Mouse (Mus musculus) liver, embryonic 14.5 days (tissue): ENCODE measurements around the gene Klhl33. TPM values are rescaled to one million over a fixed set of nuclear protein-coding genes. Genes with fewer than 3 reads are reported as not detected.
A peak's percentile ranks its signal among the peaks of the same experiment; 100 is the strongest.

ENCODE experiments used
- ATAC-seq: fragments of 200-750 bp; cut with Nextera tagmentation; 2 replicates; pipeline ENCODE4 v1.8.0; 2017; ENCODE audit warnings: moderate number of reproducible peaks, mild to moderate bottlenecking, moderate library complexity; ENCODE audit not compliant: insufficient read depth
- DNase-seq, 3 experiments: peaks; one replicate each; pipeline ENCODE4 v3.0.0-alpha.2; 2012 to 2013; ENCODE audit warnings: low read depth in 3 of 3, low spot score in 3 of 3
- H3K27ac ChIP-seq: fragments of 300-500 bp; sonication (generic); 2 replicates; pipeline ENCODE4 v1.5.1; 2014; ENCODE audit warnings: moderate library complexity, mild to moderate bottlenecking, control low read depth, inconsistent platforms
- H3K27me3 ChIP-seq: fragments of 300-500 bp; sonication (generic); 2 replicates; pipeline ENCODE4 v1.6.1; 2014; ENCODE audit warnings: mild to moderate bottlenecking, low read length, moderate library complexity; ENCODE audit not compliant: control insufficient read depth, insufficient read depth
- H3K36me3 ChIP-seq: fragments of 300-500 bp; sonication (generic); replicated peaks from 2 replicates; pipeline ENCODE4 v1.6.1; 2014; ENCODE audit warnings: low read depth; ENCODE audit not compliant: control insufficient read depth, insufficient read depth
- H3K4me1 ChIP-seq, 2 experiments: fragments of 200-500 bp in 1 of 2; fragments of 300-500 bp in 1 of 2; sonication (generic) in 1 of 2; replicated peaks; 2 replicates each; pipeline ENCODE4 v1.6.1; 2012 to 2014; ENCODE audit warnings: antibody characterized with exemption in 1 of 2, inconsistent platforms in 1 of 2, low read length in 1 of 2; ENCODE audit not compliant: control insufficient read depth in 2 of 2, insufficient read depth in 2 of 2
- H3K4me2 ChIP-seq: fragments of 300-500 bp; sonication (generic); 2 replicates; pipeline ENCODE4 v1.6.1; 2014; ENCODE audit warnings: low read depth, mild to moderate bottlenecking, control low read depth, moderate library complexity
- H3K4me3 ChIP-seq, 2 experiments: fragments of 200-500 bp in 1 of 2; fragments of 300-500 bp in 1 of 2; sonication (generic) in 1 of 2; 2 replicates each; pipeline ENCODE4 v1.5.1; 2012 to 2014; ENCODE audit warnings: low read depth in 2 of 2, low read length in 2 of 2, mild to moderate bottlenecking in 2 of 2, control low read depth in 1 of 2, inconsistent platforms in 1 of 2, moderate library complexity in 1 of 2; ENCODE audit not compliant: insufficient read depth in 1 of 2
- H3K9ac ChIP-seq: fragments of 300-500 bp; sonication (generic); replicated peaks from 2 replicates; pipeline ENCODE4 v1.6.1; 2014; ENCODE audit warnings: mild to moderate bottlenecking, control low read depth, moderate library complexity
- H3K9me3 ChIP-seq: fragments of 300-500 bp; sonication (generic); 2 replicates; pipeline ENCODE4 v1.6.1; 2016; ENCODE audit warnings: low read length, mixed read lengths; ENCODE audit not compliant: control insufficient read depth
- CTCF ChIP-seq: IDR thresholded peaks from 2 replicates; pipeline ENCODE4 v1.5.1; 2016; ENCODE audit warnings: antibody characterized with exemption, low read depth, control low read depth
- EP300 ChIP-seq: IDR thresholded peaks from 2 replicates; pipeline ENCODE4 v1.6.1; 2016; ENCODE audit warnings: antibody characterized with exemption, low read depth
- WGBS: fragments of 180-500 bp; shearing (Covaris S2); extraction: QIAGEN DNeasy Blood & Tissue Kit; methylation state at CpG from one replicate; pipeline ENCODE4 v1.1.7; 2014; ENCODE audit not compliant: insufficient replicate concordance; 5-methylcytosine and 5-hydroxymethylcytosine counted together
- polyA plus RNA-seq, 2 experiments: library from polyadenylated mRNA; depleted of rRNA in 1 of 2; stranded (reverse) in 1 of 2; unstranded in 1 of 2; fragments of >200 nt; fragmentation: Nextera tagmentation in 1 of 2; extraction: Ambion mirVana in 1 of 2; gene quantifications; 2 replicates each; pipeline versions ENCODE4 v1.2.1 to v1.2.3; 2012 to 2014

Gene Klhl33
- polyA plus RNA-seq, 2 experiments = 0.08 to 0.16 TPM

GRCm38 (mm10) chr14:50895985-50896746 lies 1.1 kb downstream of the Klhl33 start:
- H3K4me3 ChIP-seq = peak overlapping the region; percentile 2 to 38
- peak overlapping the region; percentile 60 for H3K4me2 ChIP-seq
- no peak overlapping the region for H3K27ac ChIP-seq
- no peaks in the 10 kb centered on the region for H3K36me3 ChIP-seq
- no peaks in the 10 kb centered on the region for H3K9me3 ChIP-seq
- H3K4me1 ChIP-seq = peaks cover 0 to 2% of the 10 kb centered on the region in 2 experiments; a peak in 1 of 4 replicates
- peak; percentile 27 to 31 (median 28) for DNase-seq
- TF ChIP-seq CTCF = no peak
- TF ChIP-seq EP300 = no peak
- peak overlapping the region; percentile 9; the same call in 1 of the 2 replicates for H3K9ac ChIP-seq
- H3K27me3 ChIP-seq = peaks cover 9% of the 10 kb centered on the region
- ATAC-seq = peak; percentile 53; the same call in 1 of the 2 replicates
- WGBS = 25% methylated on average over 19 of the region's 19 CpGs

- Histone ChIP-seq H3K36me3 (no peaks in the 10 kb centered on the region), H3K27me3 (peaks cover 9% of the 10 kb centered on the region), H3K27ac (no peak overlapping the region), H3K4me1 (peaks cover 0 to 2% of the 10 kb centered on the region in 2 experiments; a peak in 1 of 4 replicates), H3K9ac (no peak overlapping the region), H3K4me3 (no peak overlapping the region), H3K4me2 (no peak overlapping the region), H3K9me3 (no peaks in the 10 kb centered on the region)
- ATAC-seq = no peak
- TF ChIP-seq CTCF (no peak), EP300 (no peak)
- no peak for DNase-seq
Measured at GRCm38 (mm10) chr14:50895407-50895806, 1.9 kb downstream of the Klhl33 start.

GRCm38 (mm10) chr14:50892541-50893459 lies 4.5 kb downstream of the Klhl33 start:
- H3K9ac ChIP-seq = no peak overlapping the region
- ATAC-seq = no peak
- TF ChIP-seq EP300 (no peak), CTCF (no peak)
- H3K4me2 ChIP-seq = no peak overlapping the region
- no peaks in the 10 kb centered on the region for H3K36me3 ChIP-seq
- peaks cover 9% of the 10 kb centered on the region for H3K27me3 ChIP-seq
- no peaks in the 10 kb centered on the region for H3K9me3 ChIP-seq
- peaks cover 0 to 2% of the 10 kb centered on the region in 2 experiments; a peak in 1 of 4 replicates for H3K4me1 ChIP-seq
- no peak for DNase-seq
- 63% methylated on average over 22 of the region's 22 CpGs for WGBS
- no peak overlapping the region for H3K27ac ChIP-seq
- no peak overlapping the region for H3K4me3 ChIP-seq

- Histone ChIP-seq H3K4me1 (peaks cover 0 to 2% of the 10 kb centered on the region in 2 experiments; a peak in 1 of 4 replicates), H3K4me3 (no peak overlapping the region), H3K36me3 (no peaks in the 10 kb centered on the region), H3K4me2 (no peak overlapping the region), H3K9me3 (no peaks in the 10 kb centered on the region), H3K27me3 (peaks cover 8% of the 10 kb centered on the region), H3K27ac (no peak overlapping the region), H3K9ac (no peak overlapping the region)
- TF ChIP-seq CTCF = no peak
- TF ChIP-seq EP300 = no peak
- no peak for DNase-seq
- ATAC-seq = no peak
- WGBS = 56% methylated on average over 7 of the region's 7 CpGs
Measured at GRCm38 (mm10) chr14:50892091-50892490, 5.2 kb downstream of the Klhl33 start.

GRCm38 (mm10) chr14:50891621-50892020 lies 5.7 kb downstream of the Klhl33 start:
- no peaks in the 10 kb centered on the region for H3K9me3 ChIP-seq
- H3K27me3 ChIP-seq = peaks cover 4% of the 10 kb centered on the region
- DNase-seq (no peak), ATAC-seq (no peak)
- no peak overlapping the region for H3K4me2 ChIP-seq
- TF ChIP-seq CTCF (no peak), EP300 (no peak)
- H3K27ac ChIP-seq = no peak overlapping the region
- H3K4me1 ChIP-seq = peaks cover 0 to 2% of the 10 kb centered on the region in 2 experiments; a peak in 1 of 4 replicates
- no peak overlapping the region for H3K9ac ChIP-seq
- H3K36me3 ChIP-seq = no peaks in the 10 kb centered on the region
- WGBS = 81% methylated on average over 8 of the region's 8 CpGs
- H3K4me3 ChIP-seq = no peak overlapping the region
